ENCODE assay signal across 24 mouse cellular contexts in the genomic region with DNA sequence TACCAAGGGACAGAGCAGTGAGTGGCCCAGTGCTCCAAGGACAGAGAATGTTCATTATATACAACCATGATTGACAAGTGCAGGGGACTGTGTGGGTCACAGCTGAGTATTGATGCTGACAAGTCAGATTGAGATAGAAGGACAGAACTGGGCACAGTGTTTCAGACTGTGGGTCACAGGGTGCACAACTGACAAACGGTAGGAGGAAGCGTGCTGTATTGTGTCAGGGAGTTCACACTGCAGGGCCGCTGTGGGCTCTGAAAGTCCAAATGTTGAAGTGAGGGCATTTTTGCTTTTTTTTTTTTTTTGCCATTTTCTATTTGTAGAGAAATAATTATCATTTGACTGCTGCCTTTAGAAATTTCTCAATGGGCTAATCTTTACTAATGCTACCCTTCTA. TPM values are rescaled to one million over a fixed set of nuclear protein-coding genes. Genes with fewer than 3 reads are reported as not detected.
DNase-seq lines count a peak whose midpoint lies in the region; ATAC-seq and TF ChIP-seq lines count a peak whose summit lies in the region.
"Had no signal": no experiment of that assay in that cellular context is flagged by ENCODE, and none has a peak within 500 bp of the region (broad histone marks: within the 10 kb centered on the region; RNA-seq: fewer than 3 reads in every experiment).

No protein-coding gene starts in this region.

- no peak overlapping the region for H3K4me2 ChIP-seq in heart, postnatal 0 days (ENCODE audit: low read depth, low read length)
- H3K4me2 ChIP-seq in heart, embryonic 11.5 days = no peak overlapping the region
- H3K4me2 ChIP-seq in hindbrain, embryonic 16.5 days (ENCODE audit: low read length) = no peak overlapping the region
- H3K4me2 ChIP-seq: embryonic facial prominence, embryonic 12.5 days; forebrain, embryonic 13.5 days; forebrain, embryonic 15.5 days had no signal

- DNase-seq in CD4-positive, CD25-positive, alpha-beta regulatory T cell, adult 2 months (ENCODE audit: low read depth, low spot score) = peak; percentile 27
- peak; percentile 1 for DNase-seq in heart, postnatal 0 days (ENCODE audit: low spot score)
- DNase-seq: adrenal gland, adult 8-10 months; adrenal gland, postnatal 14 days; adrenal gland, postnatal 36 days; B cell, adult 2 months; cerebellum, adult 11-12 months; cerebellum, adult 2 months; cerebellum, adult 9-10 months; cerebellum, postnatal 10 days; cerebellum, postnatal 25 days; forebrain, postnatal 0 days had no signal

- no peaks in the 10 kb centered on the region for H3K9me3 ChIP-seq in heart, postnatal 0 days (replicated peaks; ENCODE audit: control insufficient read depth, low read length)
- H3K9me3 ChIP-seq in heart, embryonic 11.5 days (replicated peaks; ENCODE audit: control insufficient read depth, low read length) = no peaks in the 10 kb centered on the region
- H3K9me3 ChIP-seq in hindbrain, embryonic 16.5 days (ENCODE audit: control insufficient read depth, low read length) = no peaks in the 10 kb centered on the region
- H3K9me3 ChIP-seq: embryonic facial prominence, embryonic 10.5 days; embryonic facial prominence, embryonic 12.5 days; forebrain, embryonic 13.5 days; forebrain, embryonic 15.5 days; G1E had no signal

- no peak for TF ChIP-seq EP300 in heart, postnatal 0 days (IDR thresholded peaks at IDR 0.05; ENCODE audit: low read depth)

- no peaks in the 10 kb centered on the region for H3K36me3 ChIP-seq in heart, postnatal 0 days (replicated peaks; ENCODE audit: control insufficient read depth, insufficient read depth, low read length)
- no peaks in the 10 kb centered on the region for H3K36me3 ChIP-seq in heart, embryonic 11.5 days (ENCODE audit: control insufficient read depth, insufficient read depth, low read length)
- H3K36me3 ChIP-seq in hindbrain, embryonic 16.5 days (ENCODE audit: control insufficient read depth, insufficient read depth, low read length) = no peaks in the 10 kb centered on the region
- H3K36me3 ChIP-seq: embryonic facial prominence, embryonic 10.5 days; embryonic facial prominence, embryonic 12.5 days; forebrain, embryonic 15.5 days; G1E had no signal

- no peak overlapping the region for H3K4me3 ChIP-seq in heart, postnatal 0 days (ENCODE audit: low read depth, low read length)
- H3K4me3 ChIP-seq in heart, embryonic 11.5 days (ENCODE audit: low read depth, low read length) = no peak overlapping the region
- H3K4me3 ChIP-seq in hindbrain, embryonic 16.5 days (ENCODE audit: low read length) = no peak overlapping the region
- H3K4me3 ChIP-seq: embryonic facial prominence, embryonic 10.5 days; embryonic facial prominence, embryonic 12.5 days; forebrain, embryonic 13.5 days; forebrain, embryonic 15.5 days had no signal

- H3K27me3 ChIP-seq in heart, postnatal 0 days (ENCODE audit: control insufficient read depth, insufficient read depth, low read length) = no peaks in the 10 kb centered on the region
- H3K27me3 ChIP-seq in heart, embryonic 11.5 days (ENCODE audit: control insufficient read depth, insufficient read depth, low read length) = no peaks in the 10 kb centered on the region
- no peaks in the 10 kb centered on the region for H3K27me3 ChIP-seq in hindbrain, embryonic 16.5 days (replicated peaks; ENCODE audit: control insufficient read depth, insufficient read depth, low read length)
- H3K27me3 ChIP-seq: CH12.LX; embryonic facial prominence, embryonic 12.5 days; forebrain, embryonic 13.5 days; forebrain, embryonic 15.5 days had no signal

- H3K9ac ChIP-seq in heart, postnatal 0 days (replicated peaks; ENCODE audit: low read depth, low read length) = no peak overlapping the region
- no peak overlapping the region for H3K9ac ChIP-seq in heart, embryonic 11.5 days (ENCODE audit: low read depth, low read length)
- no peak overlapping the region for H3K9ac ChIP-seq in hindbrain, embryonic 16.5 days (ENCODE audit: low read depth, low read length)
- H3K9ac ChIP-seq: embryonic facial prominence, embryonic 12.5 days; forebrain, embryonic 13.5 days; forebrain, embryonic 15.5 days; forebrain, postnatal 0 days had no signal

- H3K27ac ChIP-seq in heart, postnatal 0 days (ENCODE audit: low read depth) = no peak overlapping the region
- no peak overlapping the region for H3K27ac ChIP-seq in heart, embryonic 11.5 days (ENCODE audit: low read depth, low read length)
- no peak overlapping the region for H3K27ac ChIP-seq in hindbrain, embryonic 16.5 days (ENCODE audit: low read depth, low read length)
- H3K27ac ChIP-seq: embryonic facial prominence, embryonic 10.5 days; embryonic facial prominence, embryonic 12.5 days; forebrain, embryonic 13.5 days; forebrain, embryonic 15.5 days had no signal

- H3K4me1 ChIP-seq in heart, postnatal 0 days (ENCODE audit: control insufficient read depth, insufficient read depth) = peaks cover 6% of the 10 kb centered on the region; the same call in 1 of the 2 replicates
- H3K4me1 ChIP-seq in heart, embryonic 11.5 days (ENCODE audit: control insufficient read depth, insufficient read depth, low read length) = no peaks in the 10 kb centered on the region
- H3K4me1 ChIP-seq in hindbrain, embryonic 16.5 days (ENCODE audit: control insufficient read depth, insufficient read depth, low read depth, low read length) = no peaks in the 10 kb centered on the region
- H3K4me1 ChIP-seq: embryonic facial prominence, embryonic 10.5 days; embryonic facial prominence, embryonic 12.5 days had no signal

- WGBS in heart, postnatal 0 days = 80% methylated on average over 3 of the region's 3 CpGs
- WGBS in heart, embryonic 11.5 days (ENCODE audit: insufficient replicate concordance) = 80% methylated on average over 3 of the region's 3 CpGs
- WGBS in hindbrain, embryonic 16.5 days = 63% methylated on average over 3 of the region's 3 CpGs

- ATAC-seq in CD4-positive, CD25-positive, alpha-beta regulatory T cell, adult 4 months = no peak
- ATAC-seq in heart, postnatal 0 days (ENCODE audit: insufficient read depth, low read depth) = no peak
- ATAC-seq in heart, embryonic 11.5 days (replicated peaks; ENCODE audit: insufficient number of reproducible peaks, low FRiP score, low TSS enrichment) = no peak
- peak; percentile 50; the same call in 1 of the 2 replicates for ATAC-seq in megakaryocyte progenitor cell, adult 5-6 weeks (replicated peaks; ENCODE audit: poor library complexity)
- ATAC-seq in hindbrain, embryonic 16.5 days = no peak
- ATAC-seq: activated CD4-positive, CD25-positive, alpha-beta regulatory T cell, adult 4 months; forebrain, embryonic 13.5 days; forebrain, embryonic 15.5 days; forebrain, postnatal 0 days; Patski had no signal

- TF ChIP-seq CTCF in heart, postnatal 0 days (IDR thresholded peaks at IDR 0.05; ENCODE audit: low read depth) = no peak

RNA-seq across cellular contexts. Expression of gene Cd28, which starts 3.4 kb away (rescaled TPM):
- 100 to 1,000 TPM; 276 to 286 TPM for polyA plus RNA-seq in CD4-positive, CD25-positive, alpha-beta regulatory T cell, adult 4 months (2017; shearing (Covaris generic))
- 0.11 and 0.89 TPM in 2 replicates for total RNA-seq in heart, postnatal 0 days (2014; rRNA removed; ENCODE audit: low replicate concordance)
- 0.45 and 0.48 TPM in 2 replicates for polyA plus RNA-seq in heart, postnatal 0 days (2015; fragmentation: Nextera tagmentation; extraction: Ambion mirVana)
- polyA plus RNA-seq in heart, embryonic 11.5 days (2014; fragmentation: Nextera tagmentation; extraction: Ambion mirVana) = 0.07 TPM in 1 of 2 replicates, not detected in the other
- 2.1 and 2.2 TPM in 2 replicates for total RNA-seq in megakaryocyte progenitor cell, adult 5-6 weeks (2015)
- 1.1 and 1.7 TPM in 2 replicates for total RNA-seq in megakaryocyte progenitor cell, adult 5-6 weeks (2017)
- 0.12 and 0.16 TPM in 2 replicates for polyA plus RNA-seq in hindbrain, embryonic 16.5 days (2015; fragmentation: Nextera tagmentation; extraction: Ambion mirVana)
- polyA plus RNA-seq: G1E, Patski had no signal

Comparison
In these comparisons a context has a peak if more than half of its experiments do, and no peak if none do; other contexts are left out.
1. RNA of gene Cd28, which starts 3.4 kb away (polyA plus RNA-seq): 276 to 286 TPM in CD4-positive, CD25-positive, alpha-beta regulatory T cell, adult 4 months; 0.45 to 0.48 TPM in heart, postnatal 0 days, 0.12 to 0.16 TPM in hindbrain, embryonic 16.5 days and 0.07 TPM in heart, embryonic 11.5 days; every median in the first group is over 100 times any median in the second.